Comparison of ENCODE assay signal across 8 mouse cellular contexts in the genomic region with DNA sequence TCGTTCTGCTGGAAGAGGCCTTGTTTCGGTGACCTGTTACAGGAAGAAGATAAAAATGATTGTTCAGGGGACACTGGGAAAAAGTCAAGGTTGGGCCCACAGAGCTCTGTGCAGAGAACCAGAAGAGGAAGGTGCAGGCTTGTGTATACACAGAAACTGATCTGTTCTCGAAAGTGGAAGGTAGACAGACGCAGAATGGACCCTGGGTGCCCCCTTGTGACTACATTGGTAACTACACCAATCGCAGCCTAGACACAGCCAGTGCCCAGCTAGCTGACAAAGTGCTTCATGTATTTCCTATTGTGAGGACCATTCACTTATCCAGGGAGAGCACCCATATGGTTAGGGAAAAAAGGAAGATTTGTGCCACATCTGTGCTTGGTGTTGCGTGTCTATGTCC. TPM values are rescaled to one million over a fixed set of nuclear protein-coding genes. Genes with fewer than 3 reads are reported as not detected.
DNase-seq lines count a peak whose midpoint lies in the region; ATAC-seq and TF ChIP-seq lines count a peak whose summit lies in the region.

No protein-coding gene starts in this region.

- H3K9ac ChIP-seq in neural tube, embryonic 14.5 days (replicated peaks; ENCODE audit: low read depth, low read length) = no peak overlapping the region

- intact Hi-C loops in heart, postnatal 10 days (cut with DNase I) = loop anchor here (1.0 kb wide), 4 partner anchors 30 to 300 kb away; no protein-coding TSS in a partner anchor

- no peak for TF ChIP-seq POLR2A in embryonic fibroblast, embryonic 13.5 days (IDR thresholded peaks at IDR 0.05; ENCODE audit: low read depth, low read length)
- no peak for TF ChIP-seq POLR2A in testis, adult 2 months (IDR thresholded peaks at IDR 0.05; ENCODE audit: control insufficient read depth, low read depth, low read length)

- H3K4me3 ChIP-seq in embryonic fibroblast, embryonic 13.5 days (ENCODE audit: insufficient read depth, low read length) = no peak overlapping the region
- H3K4me3 ChIP-seq in neural tube, embryonic 14.5 days (ENCODE audit: low read depth, low read length) = no peak overlapping the region
- no peak overlapping the region for H3K4me3 ChIP-seq in testis, adult 2 months (ENCODE audit: control insufficient read depth, low read depth, low read length)

- ATAC-seq in neural tube, embryonic 14.5 days (ENCODE audit: low read depth) = peak; percentile 92

- TF ChIP-seq CTCF in embryonic fibroblast, embryonic 13.5 days (IDR thresholded peaks at IDR 0.05; ENCODE audit: borderline replicate concordance, insufficient read depth, low read length) = peak; percentile 61; the same call in 1 of the 2 replicates
- TF ChIP-seq CTCF in testis, adult 2 months (IDR thresholded peaks at IDR 0.05; ENCODE audit: control insufficient read depth, insufficient read depth, insufficient replicate concordance, low read depth, low read length) = peak; percentile 63; the same call in 1 of the 2 replicates

- H3K27me3 ChIP-seq in neural tube, embryonic 14.5 days (ENCODE audit: control insufficient read depth, insufficient read depth, low read length) = peaks cover 10% of the 10 kb centered on the region
- no peaks in the 10 kb centered on the region for H3K27me3 ChIP-seq in testis, adult 2 months (ENCODE audit: control insufficient read depth, insufficient read depth, low read length)

- no peaks in the 10 kb centered on the region for H3K9me3 ChIP-seq in neural tube, embryonic 14.5 days (ENCODE audit: control insufficient read depth, low read length)

- DNase-seq in CD4-positive, CD25-positive, alpha-beta regulatory T cell, adult 2 months (ENCODE audit: low read depth, low spot score) = peak; percentile 74
- DNase-seq in brain, adult 2 months (ENCODE audit: low read depth, low spot score) = peak; percentile 72
- DNase-seq in heart, postnatal 10 days = peak; percentile 87 to 91
- peak; percentile 89 to 91 for DNase-seq in kidney, postnatal 4 days
- peak; percentile 63 to 73 for DNase-seq in lung, adult 18-20 months

- no peak overlapping the region for H3K27ac ChIP-seq in embryonic fibroblast, embryonic 13.5 days (ENCODE audit: insufficient read depth, low read length)
- H3K27ac ChIP-seq in neural tube, embryonic 14.5 days (ENCODE audit: low read depth, low read length) = no peak overlapping the region
- no peak overlapping the region for H3K27ac ChIP-seq in testis, adult 2 months (ENCODE audit: control insufficient read depth, insufficient read depth, low read depth, low read length)

- 34% methylated on average over 6 of the region's 6 CpGs for WGBS in neural tube, embryonic 14.5 days

- H3K36me3 ChIP-seq in neural tube, embryonic 14.5 days (ENCODE audit: control insufficient read depth, insufficient read depth, low read length) = no peaks in the 10 kb centered on the region
- H3K36me3 ChIP-seq in testis, adult 2 months (ENCODE audit: control insufficient read depth, insufficient read depth, low read length) = no peaks in the 10 kb centered on the region

- H3K4me1 ChIP-seq in embryonic fibroblast, embryonic 13.5 days (ENCODE audit: control insufficient read depth, insufficient read depth, low read length) = no peaks in the 10 kb centered on the region
- H3K4me1 ChIP-seq in neural tube, embryonic 14.5 days (ENCODE audit: control insufficient read depth, insufficient read depth, low read length) = no peaks in the 10 kb centered on the region
- H3K4me1 ChIP-seq in testis, adult 2 months (ENCODE audit: control insufficient read depth, insufficient read depth, low read length) = no peaks in the 10 kb centered on the region

- H3K4me2 ChIP-seq in neural tube, embryonic 14.5 days (ENCODE audit: low read depth, low read length) = no peak overlapping the region

RNA-seq across cellular contexts. Expression of gene Foxe3, which starts 21.6 kb away (rescaled TPM):
- polyA plus RNA-seq in embryonic fibroblast, embryonic 13.5 days (2011; ENCODE audit: insufficient read length, low read depth, missing spikeins) = not detected in 2 replicates
- not detected for total RNA-seq in heart, postnatal 10 days (2021)
- not detected in 2 replicates for polyA plus RNA-seq in neural tube, embryonic 14.5 days (2014; fragmentation: Nextera tagmentation; extraction: Ambion mirVana)
- 0.95 and 1.3 TPM in 2 replicates for polyA plus RNA-seq in testis, adult 2 months (2012; rRNA removed)

RNA-seq across cellular contexts. Expression of gene Foxd2, which starts 38.7 kb away (rescaled TPM):
- 0.47 and 0.94 TPM in 2 replicates for polyA plus RNA-seq in embryonic fibroblast, embryonic 13.5 days (2011; ENCODE audit: insufficient read length, low read depth, missing spikeins)
- total RNA-seq in heart, postnatal 10 days (2021) = under 1 TPM; 0.47 to 0.77 TPM
- polyA plus RNA-seq in neural tube, embryonic 14.5 days (2014; fragmentation: Nextera tagmentation; extraction: Ambion mirVana) = not detected in 2 replicates
- polyA plus RNA-seq in testis, adult 2 months (2012; rRNA removed) = 0.22 and 0.37 TPM in 2 replicates

RNA-seq across cellular contexts. Expression of gene Cmpk1, which starts 39.6 kb away (rescaled TPM):
- polyA plus RNA-seq in embryonic fibroblast, embryonic 13.5 days (2011; ENCODE audit: insufficient read length, low read depth, missing spikeins) = 93.5 and 105 TPM in 2 replicates
- 10 to 100 TPM; 50.4 to 55.1 TPM for total RNA-seq in heart, postnatal 10 days (2021)
- 207 and 221 TPM in 2 replicates for polyA plus RNA-seq in neural tube, embryonic 14.5 days (2014; fragmentation: Nextera tagmentation; extraction: Ambion mirVana)
- 2.4 and 2.8 TPM in 2 replicates for polyA plus RNA-seq in testis, adult 2 months (2012; rRNA removed)

RNA-seq across cellular contexts. Expression of gene Stil, which starts 52.6 kb away (rescaled TPM):
- 11.0 and 14.4 TPM in 2 replicates for polyA plus RNA-seq in embryonic fibroblast, embryonic 13.5 days (2011; ENCODE audit: insufficient read length, low read depth, missing spikeins)
- total RNA-seq in heart, postnatal 10 days (2021) = 1 to 10 TPM; 3.2 to 3.3 TPM
- 1.3 and 2.6 TPM in 2 replicates for polyA plus RNA-seq in neural tube, embryonic 14.5 days (2014; fragmentation: Nextera tagmentation; extraction: Ambion mirVana)
- polyA plus RNA-seq in testis, adult 2 months (2012; rRNA removed) = 8.5 and 10.2 TPM in 2 replicates

Comparison
In these comparisons a context has a peak if more than half of its experiments do, and no peak if none do; other contexts are left out.
1. RNA of gene Cmpk1, which starts 39.6 kb away (polyA plus RNA-seq): 207 to 221 TPM in neural tube, embryonic 14.5 days and 93.5 to 105 TPM in embryonic fibroblast, embryonic 13.5 days; 2.4 to 2.8 TPM in testis, adult 2 months; every median in the first group is over 10 times any median in the second.
2. Peak in every context shown above with its lines, with median percentiles within 50 percentile points of each other: DNase-seq.